Mouse (Mus musculus): ENCODE data around the gene Cep19. TPM values are rescaled to one million over a fixed set of nuclear protein-coding genes. Genes with fewer than 3 reads are reported as not detected.
A peak's percentile ranks its signal among the peaks of the same experiment; 100 is the strongest.

Gene Cep19
- polyA plus RNA-seq, 1 experiment: 13.0 TPM

DNA sequence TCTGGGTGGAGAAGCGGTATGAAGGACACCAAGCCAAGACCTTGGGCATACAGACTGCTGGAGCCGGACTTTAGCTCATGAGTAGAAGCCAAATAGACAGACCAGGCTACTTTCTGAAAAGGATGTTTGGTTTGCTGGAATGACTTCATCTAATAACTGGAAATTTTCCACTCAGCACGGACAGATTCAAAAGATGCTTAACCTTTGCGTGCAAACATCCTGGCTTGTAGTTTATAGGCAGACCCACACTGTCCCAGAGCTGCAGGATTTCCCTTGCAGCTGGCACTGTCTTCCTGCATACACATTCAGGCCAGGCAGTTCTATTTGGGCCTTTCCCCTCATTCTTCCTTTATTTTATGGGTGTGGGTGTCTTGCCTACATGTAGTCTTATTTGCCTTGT lies 27.4 kb downstream of the Cep19 start:
- H3K36me3 ChIP-seq (ENCODE audit: control insufficient read depth, insufficient read depth, low read length, poor library complexity, severe bottlenecking): no peaks in the 10 kb centered on the region
- H3K4me3 ChIP-seq (ENCODE audit: low read depth, low read length): no peak overlapping the region
- H3K27me3 ChIP-seq (ENCODE audit: control insufficient read depth, insufficient read depth, low read length, poor library complexity, severe bottlenecking): no peaks in the 10 kb centered on the region
- peaks cover 4% of the 10 kb centered on the region for H3K4me1 ChIP-seq (ENCODE audit: control insufficient read depth, insufficient read depth, low read length)
- no peak overlapping the region for H3K9ac ChIP-seq (ENCODE audit: low read depth, poor library complexity, severe bottlenecking)
- TF ChIP-seq CTCF (IDR thresholded peaks at IDR 0.05; ENCODE audit: low read depth, low read length) (no peak), EP300 (IDR thresholded peaks at IDR 0.05; ENCODE audit: insufficient read depth, low read depth, low read length) (no peak), POLR2A (IDR thresholded peaks at IDR 0.05; ENCODE audit: insufficient read depth, low read length) (no peak)
- no peak overlapping the region for H3K27ac ChIP-seq (ENCODE audit: insufficient read depth, low read length)
- H3K9me3 ChIP-seq (replicated peaks; ENCODE audit: control insufficient read depth, insufficient read depth, low read length, poor library complexity, severe bottlenecking): no peaks in the 10 kb centered on the region

DNA sequence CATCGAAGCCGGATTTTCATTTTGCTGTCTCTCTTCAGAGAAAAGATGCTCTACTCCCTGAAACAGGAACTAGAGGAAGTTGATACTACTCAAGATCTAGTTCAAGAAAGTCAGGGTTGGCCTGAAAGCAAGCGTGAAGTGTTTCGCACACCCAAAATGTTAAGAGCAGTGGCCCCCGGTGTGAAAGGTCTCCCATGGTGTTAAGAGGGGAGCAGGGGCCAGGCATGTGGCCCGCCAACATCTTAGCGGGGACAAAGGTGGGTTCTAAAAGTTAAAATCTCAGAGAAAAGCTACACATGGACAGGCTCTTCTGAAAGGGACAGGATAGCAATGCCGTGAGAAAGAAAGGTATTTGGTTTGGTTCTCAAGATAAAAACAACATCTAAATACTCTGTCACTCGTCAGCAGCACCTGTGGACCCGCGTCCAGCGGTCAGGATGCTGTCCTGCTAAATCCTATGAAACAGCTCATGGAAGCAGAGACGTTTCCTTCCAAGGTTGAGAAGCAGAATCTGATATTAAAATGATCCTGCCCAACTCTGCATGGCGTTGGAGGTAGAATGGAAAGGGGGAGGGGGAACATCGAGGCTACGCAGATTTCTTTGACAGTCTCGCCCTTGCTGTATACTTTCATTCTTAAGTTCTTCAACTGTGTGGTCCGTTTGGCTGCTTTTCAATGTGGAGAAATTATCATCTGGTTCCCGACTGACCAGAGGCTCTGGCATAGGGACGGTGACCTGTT lies 30.0 kb downstream of the Cep19 start:
- Histone ChIP-seq H3K27me3 (ENCODE audit: control insufficient read depth, insufficient read depth, low read length, poor library complexity, severe bottlenecking) (no peaks in the 10 kb centered on the region), H3K36me3 (ENCODE audit: control insufficient read depth, insufficient read depth, low read length, poor library complexity, severe bottlenecking) (no peaks in the 10 kb centered on the region), H3K9me3 (replicated peaks; ENCODE audit: control insufficient read depth, insufficient read depth, low read length, poor library complexity, severe bottlenecking) (no peaks in the 10 kb centered on the region), H3K27ac (ENCODE audit: insufficient read depth, low read length) (0 out of 2 replicates have a peak overlapping the region, but pooled peaks have one; percentile 22), H3K9ac (ENCODE audit: low read depth, poor library complexity, severe bottlenecking) (peak overlapping the region; percentile 12), H3K4me1 (ENCODE audit: control insufficient read depth, insufficient read depth, low read length) (peaks cover 4% of the 10 kb centered on the region), H3K4me3 (ENCODE audit: low read depth, low read length) (peak overlapping the region; percentile 29)
- no peak for TF ChIP-seq EP300 (IDR thresholded peaks at IDR 0.05; ENCODE audit: insufficient read depth, low read depth, low read length)
- no peak for TF ChIP-seq CTCF (IDR thresholded peaks at IDR 0.05; ENCODE audit: low read depth, low read length)
- no peak for TF ChIP-seq POLR2A (IDR thresholded peaks at IDR 0.05; ENCODE audit: insufficient read depth, low read length)

DNA sequence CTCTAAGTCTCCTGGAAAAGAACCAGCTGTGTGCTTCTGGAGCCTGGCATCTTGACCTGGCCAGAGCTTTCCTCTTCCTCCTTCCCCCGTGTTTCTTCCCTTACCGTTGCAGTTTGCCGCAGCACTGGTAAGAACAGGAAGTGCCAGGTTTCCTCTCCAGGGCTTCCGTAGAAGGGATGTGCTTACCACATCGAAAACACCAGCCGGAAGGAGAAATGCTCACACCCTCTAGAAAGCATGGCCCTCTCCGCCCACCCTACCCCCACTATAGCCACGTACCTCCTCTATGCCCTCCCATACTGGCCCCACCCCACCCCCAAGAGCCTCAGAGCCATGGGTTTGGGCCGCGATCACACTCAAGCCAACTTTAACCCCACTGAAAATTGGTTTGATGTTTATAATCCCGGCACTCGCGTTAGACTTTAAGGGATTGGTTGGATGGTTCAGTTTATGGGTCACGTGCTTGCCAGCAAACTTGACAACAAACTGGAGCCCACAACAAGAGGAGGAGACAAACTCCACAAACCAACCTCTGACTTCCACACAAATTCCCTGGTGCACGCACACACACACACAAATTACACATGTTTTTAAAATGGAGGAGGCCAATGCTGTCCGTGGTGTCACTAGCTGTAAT lies 30.7 kb downstream of the Cep19 start:
- peak overlapping the region; percentile 29 for H3K4me3 ChIP-seq (ENCODE audit: low read depth, low read length)
- TF ChIP-seq CTCF (IDR thresholded peaks at IDR 0.05; ENCODE audit: low read depth, low read length) (no peak), POLR2A (IDR thresholded peaks at IDR 0.05; ENCODE audit: insufficient read depth, low read length) (no peak), EP300 (IDR thresholded peaks at IDR 0.05; ENCODE audit: insufficient read depth, low read depth, low read length) (no peak)
- H3K36me3 ChIP-seq (ENCODE audit: control insufficient read depth, insufficient read depth, low read length, poor library complexity, severe bottlenecking): no peaks in the 10 kb centered on the region
- H3K4me1 ChIP-seq (ENCODE audit: control insufficient read depth, insufficient read depth, low read length): peaks cover 2% of the 10 kb centered on the region
- no peaks in the 10 kb centered on the region for H3K27me3 ChIP-seq (ENCODE audit: control insufficient read depth, insufficient read depth, low read length, poor library complexity, severe bottlenecking)
- H3K9ac ChIP-seq (ENCODE audit: low read depth, poor library complexity, severe bottlenecking): peak overlapping the region; percentile 12
- H3K27ac ChIP-seq (ENCODE audit: insufficient read depth, low read length): 0 out of 2 replicates have a peak overlapping the region, but pooled peaks have one; percentile 0
- H3K9me3 ChIP-seq (replicated peaks; ENCODE audit: control insufficient read depth, insufficient read depth, low read length, poor library complexity, severe bottlenecking): no peaks in the 10 kb centered on the region

- Histone ChIP-seq H3K9ac (ENCODE audit: low read depth, poor library complexity, severe bottlenecking) (no peak overlapping the region), H3K4me3 (ENCODE audit: low read depth, low read length) (no peak overlapping the region), H3K4me1 (ENCODE audit: control insufficient read depth, insufficient read depth, low read length) (no peaks in the 10 kb centered on the region), H3K27ac (ENCODE audit: insufficient read depth, low read length) (no peak overlapping the region), H3K9me3 (replicated peaks; ENCODE audit: control insufficient read depth, insufficient read depth, low read length, poor library complexity, severe bottlenecking) (no peaks in the 10 kb centered on the region), H3K27me3 (ENCODE audit: control insufficient read depth, insufficient read depth, low read length, poor library complexity, severe bottlenecking) (no peaks in the 10 kb centered on the region), H3K36me3 (ENCODE audit: control insufficient read depth, insufficient read depth, low read length, poor library complexity, severe bottlenecking) (no peaks in the 10 kb centered on the region)
- TF ChIP-seq EP300 (IDR thresholded peaks at IDR 0.05; ENCODE audit: insufficient read depth, low read depth, low read length) (no peak), POLR2A (IDR thresholded peaks at IDR 0.05; ENCODE audit: insufficient read depth, low read length) (no peak), CTCF (IDR thresholded peaks at IDR 0.05; ENCODE audit: low read depth, low read length) (no peak)
Measured at GRCm38 (mm10) chr16:32133148-32133547, 33.5 kb downstream of the Cep19 start.

DNA sequence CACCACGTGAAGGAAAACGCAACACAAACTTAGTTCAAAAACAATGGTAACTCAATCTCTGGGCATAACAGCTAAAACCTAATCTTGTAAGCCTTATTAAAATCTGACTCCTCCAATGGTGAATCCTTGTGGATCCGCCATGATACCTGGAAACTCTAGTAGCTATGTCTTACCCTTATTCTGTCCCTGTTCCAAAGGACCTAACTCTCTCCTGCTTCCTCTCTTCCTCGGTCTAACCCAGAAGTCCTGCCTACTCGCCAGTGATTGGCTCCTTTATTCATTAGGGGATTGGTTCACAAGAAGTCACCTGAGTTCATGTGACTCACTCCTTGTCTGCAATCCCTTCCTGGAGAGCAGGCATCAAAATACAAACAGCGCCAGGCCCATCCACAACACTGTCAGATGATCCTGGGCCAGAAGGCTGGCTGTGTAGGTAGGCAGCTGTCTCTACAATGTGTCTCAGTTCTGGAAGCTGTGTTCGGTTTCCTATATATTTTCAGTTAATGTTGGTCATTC lies 36.3 kb downstream of the Cep19 start:
- Histone ChIP-seq H3K9ac (ENCODE audit: low read depth, poor library complexity, severe bottlenecking) (peak overlapping the region; percentile 17), H3K4me3 (ENCODE audit: low read depth, low read length) (peak overlapping the region; percentile 61), H3K27me3 (ENCODE audit: control insufficient read depth, insufficient read depth, low read length, poor library complexity, severe bottlenecking) (no peaks in the 10 kb centered on the region)

DNA sequence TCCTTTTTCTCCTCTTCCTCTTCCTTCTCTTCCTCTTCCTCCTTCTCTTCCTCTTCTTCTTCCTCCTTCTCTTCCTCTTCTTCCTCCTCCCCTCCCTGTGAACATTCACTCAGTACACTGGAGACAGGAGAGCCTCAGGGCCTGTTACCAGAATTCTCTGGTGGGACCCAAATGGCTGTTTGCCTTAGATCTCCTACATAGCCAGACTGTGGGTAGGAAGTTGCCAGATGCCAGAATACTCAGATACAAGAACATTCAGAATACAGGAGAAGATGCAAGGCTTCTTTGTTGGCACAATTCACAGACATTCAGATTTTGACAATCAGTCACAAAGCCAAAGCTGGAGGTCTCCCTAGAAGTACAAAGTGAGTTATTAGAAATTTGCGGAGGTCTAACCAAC lies 39.4 kb downstream of the Cep19 start:
- no peak for TF ChIP-seq EP300 (IDR thresholded peaks at IDR 0.05; ENCODE audit: insufficient read depth, low read depth, low read length)
- no peak for TF ChIP-seq CTCF (IDR thresholded peaks at IDR 0.05; ENCODE audit: low read depth, low read length)
- H3K27ac ChIP-seq (ENCODE audit: insufficient read depth, low read length): no peak overlapping the region
- H3K4me3 ChIP-seq (ENCODE audit: low read depth, low read length): no peak overlapping the region
- H3K36me3 ChIP-seq (ENCODE audit: control insufficient read depth, insufficient read depth, low read length, poor library complexity, severe bottlenecking): no peaks in the 10 kb centered on the region
- no peaks in the 10 kb centered on the region for H3K4me1 ChIP-seq (ENCODE audit: control insufficient read depth, insufficient read depth, low read length)
- no peak overlapping the region for H3K9ac ChIP-seq (ENCODE audit: low read depth, poor library complexity, severe bottlenecking)
- 0 out of 2 replicates have a peak, but pooled peaks cover 3% of the 10 kb centered on the region for H3K9me3 ChIP-seq (replicated peaks; ENCODE audit: control insufficient read depth, insufficient read depth, low read length, poor library complexity, severe bottlenecking)
- no peaks in the 10 kb centered on the region for H3K27me3 ChIP-seq (ENCODE audit: control insufficient read depth, insufficient read depth, low read length, poor library complexity, severe bottlenecking)

More for the DNA sequence above, 36.3 kb downstream of the Cep19 start:
- H3K27ac ChIP-seq (ENCODE audit: insufficient read depth, low read length): no peak overlapping the region
- no peaks in the 10 kb centered on the region for H3K4me1 ChIP-seq (ENCODE audit: control insufficient read depth, insufficient read depth, low read length)
- TF ChIP-seq POLR2A (IDR thresholded peaks at IDR 0.05; ENCODE audit: insufficient read depth, low read length) (no peak), EP300 (IDR thresholded peaks at IDR 0.05; ENCODE audit: insufficient read depth, low read depth, low read length) (no peak), CTCF (IDR thresholded peaks at IDR 0.05; ENCODE audit: low read depth, low read length) (no peak)
- no peaks in the 10 kb centered on the region for H3K36me3 ChIP-seq (ENCODE audit: control insufficient read depth, insufficient read depth, low read length, poor library complexity, severe bottlenecking)
- no peaks in the 10 kb centered on the region for H3K9me3 ChIP-seq (replicated peaks; ENCODE audit: control insufficient read depth, insufficient read depth, low read length, poor library complexity, severe bottlenecking)
